Mouse (Mus musculus): Measurements from ENCODE around the gene Atp2c2. TPM values are rescaled to one million over a fixed set of nuclear protein-coding genes. Genes with fewer than 3 reads are reported as not detected.

The Atp2c2 gene
- total RNA-seq, 1 experiment from 2014 or later = not detected

DNA sequence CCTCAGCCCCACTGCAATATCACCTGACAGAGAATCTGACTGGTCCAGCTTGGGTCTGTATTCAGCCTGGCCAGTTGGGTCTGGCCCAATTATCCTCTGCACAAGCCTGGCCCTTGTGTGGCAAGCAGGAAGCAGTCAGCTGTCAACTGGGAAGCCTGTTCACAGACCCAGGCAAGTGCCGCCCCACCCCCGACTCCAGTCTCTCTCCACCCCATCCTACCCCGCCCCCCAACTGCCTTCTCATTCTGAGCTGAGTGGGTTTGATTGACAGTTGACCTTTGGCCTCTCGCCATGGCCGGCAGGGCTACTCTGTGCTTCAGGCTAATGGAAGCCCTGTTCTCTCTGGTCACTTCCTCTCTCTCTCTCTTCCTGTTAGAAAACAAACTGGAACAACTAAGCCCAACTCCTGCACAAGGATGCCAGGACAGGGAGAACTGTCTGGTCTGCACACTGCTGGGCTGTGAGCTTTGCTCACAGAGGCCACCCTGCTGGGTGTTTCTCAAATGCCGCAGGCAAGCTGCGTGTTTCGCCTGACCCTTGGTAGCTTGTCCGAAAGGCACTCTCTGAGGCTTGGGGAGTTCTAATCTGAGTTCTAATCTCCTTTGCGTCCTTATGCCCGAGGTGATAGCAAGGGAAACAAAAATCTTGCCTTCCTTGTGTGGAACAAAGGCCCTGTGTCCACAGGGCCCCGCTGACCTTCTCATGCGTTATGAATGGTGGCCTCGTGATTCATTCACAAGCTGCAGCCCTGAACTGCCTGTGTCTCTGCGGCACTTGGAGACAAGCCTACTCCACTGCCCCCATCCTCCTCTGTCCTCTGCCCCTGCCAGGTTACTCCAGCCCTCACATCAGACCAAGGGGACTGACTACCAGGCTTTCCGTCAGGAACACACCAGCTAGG lies 92.2 kb downstream of the Atp2c2 start:
- no peak; a peak in 1 of 4 replicates for ATAC-seq (replicated peaks in 1 of 2; ENCODE audit: insufficient read depth in 1 of 2, low FRiP score in 2 of 2, low TSS enrichment in 1 of 2, low read depth in 1 of 2, poor library complexity in 2 of 2, severe bottlenecking in 2 of 2)

DNA sequence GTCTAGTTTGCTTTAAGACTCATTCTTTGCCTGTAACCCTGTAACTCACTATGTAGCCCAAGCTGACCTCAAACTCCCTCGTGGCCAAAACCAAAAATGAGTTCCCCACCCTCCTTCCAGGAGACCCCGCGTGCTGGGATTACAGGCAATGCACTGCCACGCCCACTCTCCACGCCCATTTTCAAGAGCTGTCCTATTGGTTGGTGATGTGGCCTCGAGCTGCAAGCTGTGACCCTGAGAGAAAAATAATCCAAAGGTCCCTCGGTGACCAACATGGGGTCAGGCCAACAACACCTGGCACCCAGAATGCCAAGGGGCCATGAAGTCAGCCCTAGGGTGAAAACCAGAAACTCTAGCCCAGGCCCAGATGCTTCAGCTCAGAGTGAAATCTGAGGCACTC lies 94.9 kb downstream of the Atp2c2 start:
- no peak for ATAC-seq (replicated peaks in 1 of 2; ENCODE audit: insufficient read depth in 1 of 2, low FRiP score in 2 of 2, low TSS enrichment in 1 of 2, low read depth in 1 of 2, poor library complexity in 2 of 2, severe bottlenecking in 2 of 2)

- no peak for ATAC-seq (replicated peaks in 1 of 2; ENCODE audit: insufficient read depth in 1 of 2, low FRiP score in 2 of 2, low TSS enrichment in 1 of 2, low read depth in 1 of 2, poor library complexity in 2 of 2, severe bottlenecking in 2 of 2)
Observed at GRCm38 (mm10) chr8:119795651-119796050, 95.8 kb downstream of the Atp2c2 start.

- ATAC-seq (replicated peaks in 1 of 2; ENCODE audit: insufficient read depth in 1 of 2, low FRiP score in 2 of 2, low TSS enrichment in 1 of 2, low read depth in 1 of 2, poor library complexity in 2 of 2, severe bottlenecking in 2 of 2) = peak; percentile 73 to 77
Observed at GRCm38 (mm10) chr8:119798170-119798964, 98.6 kb downstream of the Atp2c2 start.

DNA sequence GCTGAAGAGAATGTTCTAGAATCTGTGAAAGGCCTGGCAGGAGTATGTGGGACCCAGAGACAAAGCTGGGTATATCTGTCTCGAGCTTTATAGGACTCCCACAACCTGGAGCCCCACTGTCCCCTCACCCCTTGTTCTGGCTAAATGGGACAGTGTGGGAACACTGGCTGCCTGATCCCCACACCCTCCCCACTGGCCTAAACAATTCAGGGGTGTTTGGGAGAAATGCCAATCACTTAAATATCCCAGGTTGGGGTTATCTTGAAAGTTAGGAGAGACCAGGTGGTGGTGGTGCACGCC lies 99.1 kb downstream of the Atp2c2 start:
- ATAC-seq (replicated peaks in 1 of 2; ENCODE audit: insufficient read depth in 1 of 2, low FRiP score in 2 of 2, low TSS enrichment in 1 of 2, low read depth in 1 of 2, poor library complexity in 2 of 2, severe bottlenecking in 2 of 2) = no peak

GRCm38 (mm10) chr8:119801168-119801567 lies 101.4 kb downstream of the Atp2c2 start:
- ATAC-seq (replicated peaks in 1 of 2; ENCODE audit: insufficient read depth in 1 of 2, low FRiP score in 2 of 2, low TSS enrichment in 1 of 2, low read depth in 1 of 2, poor library complexity in 2 of 2, severe bottlenecking in 2 of 2) = no peak

GRCm38 (mm10) chr8:119802592-119802991 lies 102.8 kb downstream of the Atp2c2 start:
- ATAC-seq (replicated peaks in 1 of 2; ENCODE audit: insufficient read depth in 1 of 2, low FRiP score in 2 of 2, low TSS enrichment in 1 of 2, low read depth in 1 of 2, poor library complexity in 2 of 2, severe bottlenecking in 2 of 2) = no peak

DNA sequence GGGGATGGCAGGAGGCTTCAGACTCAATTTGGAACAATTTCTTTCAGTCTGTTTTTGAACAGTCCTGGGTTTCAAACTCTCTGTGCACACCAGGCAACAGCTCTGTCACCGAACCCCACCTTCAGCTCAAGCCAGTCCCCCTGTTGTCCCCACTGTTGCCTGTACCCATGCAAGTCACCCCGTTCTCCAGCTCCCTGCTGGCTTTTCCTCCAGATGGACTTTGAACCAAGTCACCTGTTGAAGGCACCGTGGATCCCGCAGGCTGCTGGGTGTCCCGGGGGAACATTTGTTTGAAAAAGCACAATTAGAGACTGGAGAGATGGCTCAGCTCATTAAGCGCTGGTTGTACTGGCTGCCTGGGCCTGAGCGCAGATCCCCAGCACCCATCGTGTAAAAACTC lies 105.5 kb downstream of the Atp2c2 start:
- ATAC-seq (replicated peaks in 1 of 2; ENCODE audit: insufficient read depth in 1 of 2, low FRiP score in 2 of 2, low TSS enrichment in 1 of 2, low read depth in 1 of 2, poor library complexity in 2 of 2, severe bottlenecking in 2 of 2) = no peak

GRCm38 (mm10) chr8:119806422-119807263 lies 106.8 kb downstream of the Atp2c2 start:
- ATAC-seq (replicated peaks in 1 of 2; ENCODE audit: insufficient read depth in 1 of 2, low FRiP score in 2 of 2, low TSS enrichment in 1 of 2, low read depth in 1 of 2, poor library complexity in 2 of 2, severe bottlenecking in 2 of 2) = peak; percentile 17 to 33; a peak in 2 of 4 replicates

Other genes starting within 250 kb of the Atp2c2 start
- gene Slc38a8, start 198.3 kb upstream of the Atp2c2 start, total RNA-seq (2017) = not detected in 2 replicates
- gene Mbtps1, start 141.3 kb upstream of the Atp2c2 start, total RNA-seq (2017) = 45.5 and 51.2 TPM in 2 replicates
- gene Hsdl1, start 124.8 kb upstream of the Atp2c2 start, total RNA-seq (2017) = 28.0 and 31.6 TPM in 2 replicates
- gene Dnaaf1, start 124.8 kb upstream of the Atp2c2 start, total RNA-seq (2017) = not detected in 2 replicates
- gene Taf1c, start 94.8 kb upstream of the Atp2c2 start, total RNA-seq (2017) = 7.9 and 12.7 TPM in 2 replicates
- gene Adad2, start 87.3 kb upstream of the Atp2c2 start, total RNA-seq (2017) = not detected in 2 replicates
- gene Kcng4, start 64.3 kb upstream of the Atp2c2 start, total RNA-seq (2017) = not detected in 2 replicates
- gene Wfdc1, start 33.6 kb upstream of the Atp2c2 start, total RNA-seq (2017) = not detected in 2 replicates
- 7.9 and 14.4 TPM in 2 replicates for gene Tldc1, start 78.4 kb downstream of the Atp2c2 start, total RNA-seq (2017)
- gene Cotl1, start 140.5 kb downstream of the Atp2c2 start, total RNA-seq (2017) = 84.9 and 161 TPM in 2 replicates
- 8.1 and 9.3 TPM in 2 replicates for gene Klhl36, start 162.3 kb downstream of the Atp2c2 start, total RNA-seq (2017)
- 41.0 and 65.4 TPM in 2 replicates for gene Usp10, start 210.4 kb downstream of the Atp2c2 start, total RNA-seq (2017)
- 18.4 and 33.8 TPM in 2 replicates for gene Gm20388, start 210.8 kb downstream of the Atp2c2 start, total RNA-seq (2017)

All from hematopoietic stem cell, adult 5-6 weeks (primary cell).